Mouse (Mus musculus) ES-Bruce4 (cell line): ENCODE data around the gene Gm44805. TPM values are rescaled to one million over a fixed set of nuclear protein-coding genes. Genes with fewer than 3 reads are reported as not detected.
A peak's percentile ranks its signal among the peaks of the same experiment; 100 is the strongest.

Source experiments
- H3K27ac ChIP-seq: 2 replicates; pipeline ENCODE4 v1.5.1; 2012; ENCODE audit warnings: low read length, inconsistent platforms; ENCODE audit not compliant: insufficient read depth
- H3K27me3 ChIP-seq: 2 replicates; pipeline ENCODE4 v1.6.1; 2012; ENCODE audit warnings: mild to moderate bottlenecking, low read length, inconsistent platforms; ENCODE audit not compliant: control insufficient read depth, poor library complexity, insufficient read depth, severe bottlenecking
- H3K36me3 ChIP-seq: 2 replicates; pipeline ENCODE4 v1.6.1; 2012; ENCODE audit warnings: inconsistent platforms, mild to moderate bottlenecking, low read length, moderate library complexity; ENCODE audit not compliant: control insufficient read depth, poor library complexity, insufficient read depth, severe bottlenecking
- H3K4me1 ChIP-seq: one replicate; pipeline ENCODE4 v1.8.1; 2011; ENCODE audit warnings: low read length; ENCODE audit not compliant: control insufficient read depth, insufficient read depth
- H3K4me3 ChIP-seq: 2 replicates; pipeline ENCODE4 v1.5.1; 2011; ENCODE audit warnings: low read depth, mild to moderate bottlenecking, low read length
- H3K9ac ChIP-seq: 2 replicates; pipeline ENCODE4 v1.6.1; 2012; ENCODE audit warnings: low read depth, mild to moderate bottlenecking, inconsistent platforms; ENCODE audit not compliant: poor library complexity, severe bottlenecking
- H3K9me3 ChIP-seq: replicated peaks from 2 replicates; pipeline ENCODE4 v1.6.1; 2012; ENCODE audit warnings: mild to moderate bottlenecking, low read length, inconsistent platforms; ENCODE audit not compliant: control insufficient read depth, poor library complexity, insufficient read depth, severe bottlenecking
- CTCF ChIP-seq: IDR thresholded peaks from one replicate; pipeline ENCODE4 v1.8.1; 2011; ENCODE audit warnings: low read depth, low read length
- EP300 ChIP-seq: IDR thresholded peaks from 2 replicates; pipeline ENCODE4 v1.6.1; 2011; ENCODE audit warnings: low read depth, low read length; ENCODE audit not compliant: insufficient read depth
- POLR2A ChIP-seq: IDR thresholded peaks from one replicate; pipeline ENCODE4 v1.8.1; 2011; ENCODE audit warnings: low read length; ENCODE audit not compliant: insufficient read depth
- polyA plus RNA-seq: library from polyadenylated mRNA; stranded (reverse); fragments of >200 nt; gene quantifications from 2 replicates; pipeline ENCODE4 v1.2.4, GENCODE M21; 2011; ENCODE audit warnings: low read depth; ENCODE audit not compliant: missing spikeins, insufficient read depth, insufficient read length

The Gm44805 gene
- polyA plus RNA-seq, 1 experiment, result not detected

GRCm38 (mm10) chr7:19696336-19696873, 15.2 kb upstream of the Gm44805 start:
- Histone ChIP-seq H3K4me1 (peaks cover 6% of the 10 kb centered on the region), H3K27ac (peak overlapping the region; percentile 33), H3K9me3 (no peaks in the 10 kb centered on the region), H3K9ac (peak overlapping the region; percentile 79), H3K27me3 (no peaks in the 10 kb centered on the region), H3K4me3 (peak overlapping the region; percentile 96), H3K36me3 (peaks cover 21% of the 10 kb centered on the region)
- TF ChIP-seq CTCF, result no peak
- no peak for TF ChIP-seq POLR2A
- no peak for TF ChIP-seq EP300

DNA sequence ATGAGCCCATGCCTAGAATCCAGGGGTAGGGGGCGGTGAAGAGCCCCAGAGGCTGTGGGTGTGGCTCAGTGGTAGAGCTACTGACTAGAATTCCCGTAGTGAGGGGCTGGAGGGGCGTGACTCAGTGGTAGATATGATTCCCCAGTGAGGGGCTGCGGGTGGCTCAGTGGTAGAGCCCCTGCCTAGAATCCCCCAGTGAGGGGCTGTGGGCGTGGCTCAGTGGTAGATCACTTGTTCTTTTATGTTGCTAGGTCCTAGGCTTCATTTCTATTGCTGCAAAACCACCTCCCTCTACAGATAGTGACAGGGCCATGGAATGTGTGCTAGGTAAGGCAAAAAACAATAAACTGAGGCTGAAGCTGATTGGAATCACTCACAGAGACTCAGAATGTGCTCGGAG, 14.7 kb upstream of the Gm44805 start:
- Histone ChIP-seq H3K27ac (peak overlapping the region; percentile 33), H3K36me3 (peaks cover 21% of the 10 kb centered on the region), H3K27me3 (no peaks in the 10 kb centered on the region), H3K9ac (peak overlapping the region; percentile 79; the same call in 1 of the 2 replicates), H3K9me3 (no peaks in the 10 kb centered on the region), H3K4me1 (peaks cover 6% of the 10 kb centered on the region), H3K4me3 (peak overlapping the region; percentile 96)
- TF ChIP-seq CTCF, result peak; percentile 7
- TF ChIP-seq POLR2A, result no peak
- TF ChIP-seq EP300, result no peak

- Histone ChIP-seq H3K9me3 (no peaks in the 10 kb centered on the region), H3K4me1 (peaks cover 5% of the 10 kb centered on the region), H3K27ac (peak overlapping the region; percentile 22), H3K9ac (no peak overlapping the region), H3K27me3 (no peaks in the 10 kb centered on the region), H3K36me3 (peaks cover 21% of the 10 kb centered on the region), H3K4me3 (no peak overlapping the region)
- no peak for TF ChIP-seq EP300
- TF ChIP-seq CTCF, result no peak
- no peak for TF ChIP-seq POLR2A
These were observed 14.0 kb upstream of the Gm44805 start for GRCm38 (mm10) chr7:19695213-19695594.

GRCm38 (mm10) chr7:19694336-19695212, 13.4 kb upstream of the Gm44805 start:
- Histone ChIP-seq H3K9ac (no peak overlapping the region), H3K9me3 (no peaks in the 10 kb centered on the region), H3K27ac (peak overlapping the region; percentile 22; the same call in 1 of the 2 replicates), H3K4me3 (no peak overlapping the region), H3K36me3 (peaks cover 21% of the 10 kb centered on the region), H3K4me1 (peaks cover 4% of the 10 kb centered on the region), H3K27me3 (no peaks in the 10 kb centered on the region)
- no peak for TF ChIP-seq CTCF
- no peak for TF ChIP-seq POLR2A
- no peak for TF ChIP-seq EP300

- peaks cover 6% of the 10 kb centered on the region for H3K4me1 ChIP-seq
- no peak overlapping the region for H3K4me3 ChIP-seq
- peaks cover 21% of the 10 kb centered on the region for H3K36me3 ChIP-seq
- H3K27me3 ChIP-seq, result no peaks in the 10 kb centered on the region
- TF ChIP-seq EP300 (no peak), POLR2A (no peak), CTCF (no peak)
- H3K9ac ChIP-seq, result 0 out of 2 replicates have a peak overlapping the region, but pooled peaks have one; percentile 70
- H3K9me3 ChIP-seq, result no peaks in the 10 kb centered on the region
- H3K27ac ChIP-seq, result peak overlapping the region; percentile 94; the same call in 1 of the 2 replicates
These were observed 12.2 kb upstream of the Gm44805 start for GRCm38 (mm10) chr7:19693421-19693820.
